Mouse (Mus musculus) heart, embryonic 15.5 days (tissue): ENCODE results near the gene Rtf2. TPM values are rescaled to one million over a fixed set of nuclear protein-coding genes. Genes with fewer than 3 reads are reported as not detected.

Source experiments
- polyA plus RNA-seq: library from polyadenylated mRNA; unstranded; fragments of >200 nt; fragmentation: Nextera tagmentation; extraction: Ambion mirVana; gene quantifications from 2 replicates; pipeline ENCODE4 v1.2.1, GENCODE M21; 2015

The Rtf2 gene
- polyA plus RNA-seq, 1 experiment from 2014 or later: 44.5 TPM

Other genes starting within 250 kb of the Rtf2 start
- not detected in 2 replicates for gene Mc3r, start 192.1 kb upstream of the Rtf2 start, polyA plus RNA-seq
- gene Fam210b, start 95.0 kb upstream of the Rtf2 start, polyA plus RNA-seq: 15.8 and 18.1 TPM in 2 replicates
- 76.8 and 82.2 TPM in 2 replicates for gene Aurka, start 70.0 kb upstream of the Rtf2 start, polyA plus RNA-seq
- 24.2 and 29.8 TPM in 2 replicates for gene Cstf1, start 69.9 kb upstream of the Rtf2 start, polyA plus RNA-seq
- gene Cass4, start 46.8 kb upstream of the Rtf2 start, polyA plus RNA-seq: 0.26 and 0.91 TPM in 2 replicates
- gene Gcnt7, start 18.0 kb downstream of the Rtf2 start, polyA plus RNA-seq: 0.71 and 0.79 TPM in 2 replicates
- 0.22 TPM in 1 of 2 replicates, not detected in the other for gene Fam209, start 32.0 kb downstream of the Rtf2 start, polyA plus RNA-seq
- gene Tfap2c, start 109.0 kb downstream of the Rtf2 start, polyA plus RNA-seq: 0.13 and 0.57 TPM in 2 replicates